In genomic region chr11:60809546-60809945, GRCm38 (mm10) we compare ENCODE assay signal across 7 mouse cellular contexts. TPM values are rescaled to one million over a fixed set of nuclear protein-coding genes. Genes with fewer than 3 reads are reported as not detected.
DNase-seq lines count a peak whose midpoint lies in the region; ATAC-seq lines count a peak whose summit lies in the region.

No protein-coding gene starts in this region.

- H3K27ac ChIP-seq in midbrain, embryonic 12.5 days (replicated peaks) = no peak overlapping the region
- H3K27ac ChIP-seq in midbrain, embryonic 16.5 days (ENCODE audit: low read length) = no peak overlapping the region
- H3K27ac ChIP-seq in forebrain, embryonic 13.5 days = no peak overlapping the region
- H3K27ac ChIP-seq in kidney, embryonic 16.5 days (ENCODE audit: low read length) = peak overlapping the region; percentile 63
- peak overlapping the region; percentile 33; the same call in 1 of the 2 replicates for H3K27ac ChIP-seq in stomach, embryonic 15.5 days

- no peaks in the 10 kb centered on the region for H3K27me3 ChIP-seq in midbrain, embryonic 12.5 days
- no peaks in the 10 kb centered on the region for H3K27me3 ChIP-seq in midbrain, embryonic 16.5 days (ENCODE audit: control insufficient read depth, insufficient read depth, low read depth, low read length)
- no peaks in the 10 kb centered on the region for H3K27me3 ChIP-seq in forebrain, embryonic 13.5 days
- H3K27me3 ChIP-seq in kidney, embryonic 16.5 days (ENCODE audit: insufficient read depth, low read length) = no peaks in the 10 kb centered on the region
- H3K27me3 ChIP-seq in stomach, embryonic 15.5 days (replicated peaks) = no peaks in the 10 kb centered on the region

- WGBS in midbrain, embryonic 12.5 days = 68% methylated on average over 1 of the region's 1 CpGs
- 81% methylated on average over 1 of the region's 1 CpGs for WGBS in midbrain, embryonic 16.5 days
- 60% methylated on average over 1 of the region's 1 CpGs for WGBS in forebrain, embryonic 13.5 days
- WGBS in kidney, embryonic 16.5 days = 62% methylated on average over 1 of the region's 1 CpGs
- WGBS in stomach, embryonic 15.5 days = 44% methylated on average over 1 of the region's 1 CpGs

- no peaks in the 10 kb centered on the region for H3K36me3 ChIP-seq in midbrain, embryonic 12.5 days
- no peaks in the 10 kb centered on the region for H3K36me3 ChIP-seq in midbrain, embryonic 16.5 days (ENCODE audit: control insufficient read depth, insufficient read depth, low read length)
- H3K36me3 ChIP-seq in forebrain, embryonic 13.5 days (ENCODE audit: poor library complexity, severe bottlenecking) = no peaks in the 10 kb centered on the region
- H3K36me3 ChIP-seq in kidney, embryonic 16.5 days (ENCODE audit: insufficient read depth, low read length) = no peaks in the 10 kb centered on the region
- no peaks in the 10 kb centered on the region for H3K36me3 ChIP-seq in stomach, embryonic 15.5 days

- H3K4me1 ChIP-seq in midbrain, embryonic 12.5 days = peaks cover 22% of the 10 kb centered on the region
- H3K4me1 ChIP-seq in midbrain, embryonic 16.5 days (ENCODE audit: control insufficient read depth, insufficient read depth, low read length) = no peaks in the 10 kb centered on the region; the same call in 1 of the 2 replicates
- H3K4me1 ChIP-seq in forebrain, embryonic 13.5 days = peaks cover 28% of the 10 kb centered on the region
- H3K4me1 ChIP-seq in kidney, embryonic 16.5 days (ENCODE audit: insufficient read depth, low read length) = peaks cover 26% of the 10 kb centered on the region
- peaks cover 15% of the 10 kb centered on the region for H3K4me1 ChIP-seq in stomach, embryonic 15.5 days

- H3K4me3 ChIP-seq in midbrain, embryonic 12.5 days = peak overlapping the region; percentile 45; the same call in 1 of the 2 replicates
- no peak overlapping the region for H3K4me3 ChIP-seq in midbrain, embryonic 16.5 days (ENCODE audit: low read depth, low read length)
- peak overlapping the region; percentile 49 for H3K4me3 ChIP-seq in forebrain, embryonic 13.5 days
- H3K4me3 ChIP-seq in kidney, embryonic 16.5 days (ENCODE audit: low read length) = peak overlapping the region; percentile 48
- peak overlapping the region; percentile 46 for H3K4me3 ChIP-seq in stomach, embryonic 15.5 days (replicated peaks)

- ATAC-seq in midbrain, embryonic 12.5 days (ENCODE audit: low FRiP score, low read depth) = no peak
- no peak for ATAC-seq in midbrain, embryonic 16.5 days
- no peak for ATAC-seq in forebrain, embryonic 13.5 days
- no peak for ATAC-seq in kidney, embryonic 16.5 days (ENCODE audit: low FRiP score, low TSS enrichment)
- no peak for ATAC-seq in stomach, embryonic 15.5 days (ENCODE audit: insufficient read depth, low FRiP score, low read depth)

- H3K4me2 ChIP-seq in midbrain, embryonic 12.5 days (replicated peaks) = peak overlapping the region; percentile 70
- no peak overlapping the region for H3K4me2 ChIP-seq in midbrain, embryonic 16.5 days (ENCODE audit: low read length)
- H3K4me2 ChIP-seq in forebrain, embryonic 13.5 days = peak overlapping the region; percentile 83
- peak overlapping the region; percentile 86 for H3K4me2 ChIP-seq in kidney, embryonic 16.5 days (replicated peaks; ENCODE audit: low read depth, low read length)
- H3K4me2 ChIP-seq in stomach, embryonic 15.5 days = peak overlapping the region; percentile 64

- DNase-seq in layer of hippocampus, adult 18-20 months (ENCODE audit: low spot score in 2 of 2) = no peak
- no peak for DNase-seq in retina, postnatal 1 day

- H3K9me3 ChIP-seq in midbrain, embryonic 12.5 days = no peaks in the 10 kb centered on the region
- H3K9me3 ChIP-seq in midbrain, embryonic 16.5 days (replicated peaks; ENCODE audit: control insufficient read depth, low read length, poor library complexity, severe bottlenecking) = no peaks in the 10 kb centered on the region
- no peaks in the 10 kb centered on the region for H3K9me3 ChIP-seq in forebrain, embryonic 13.5 days (replicated peaks)
- H3K9me3 ChIP-seq in kidney, embryonic 16.5 days (ENCODE audit: low read length) = no peaks in the 10 kb centered on the region
- no peaks in the 10 kb centered on the region for H3K9me3 ChIP-seq in stomach, embryonic 15.5 days

- H3K9ac ChIP-seq in midbrain, embryonic 12.5 days (replicated peaks) = 0 out of 2 replicates have a peak overlapping the region, but pooled peaks have one; percentile 44
- H3K9ac ChIP-seq in midbrain, embryonic 16.5 days (ENCODE audit: low read depth, low read length) = no peak overlapping the region
- H3K9ac ChIP-seq in forebrain, embryonic 13.5 days = 0 out of 2 replicates have a peak overlapping the region, but pooled peaks have one; percentile 27
- peak overlapping the region; percentile 54; the same call in 1 of the 2 replicates for H3K9ac ChIP-seq in kidney, embryonic 16.5 days (replicated peaks; ENCODE audit: low read length)
- no peak overlapping the region for H3K9ac ChIP-seq in stomach, embryonic 15.5 days

RNA-seq across cellular contexts. Expression of gene Shmt1, which starts 2.0 kb away (rescaled TPM):
- 36.4 and 40.0 TPM in 2 replicates for polyA plus RNA-seq in midbrain, embryonic 12.5 days (2016; fragmentation: Nextera tagmentation; extraction: Ambion mirVana)
- 4.2 and 5.5 TPM in 2 replicates for polyA plus RNA-seq in midbrain, embryonic 16.5 days (2015; fragmentation: Nextera tagmentation; extraction: Ambion mirVana)
- polyA plus RNA-seq in forebrain, embryonic 13.5 days (2015; fragmentation: Nextera tagmentation; extraction: Ambion mirVana) = 36.9 and 44.6 TPM in 2 replicates
- 79.4 and 84.6 TPM in 2 replicates for polyA plus RNA-seq in kidney, embryonic 16.5 days (2015; fragmentation: Nextera tagmentation; extraction: Ambion mirVana)
- polyA plus RNA-seq in stomach, embryonic 15.5 days (2015; fragmentation: Nextera tagmentation; extraction: Ambion mirVana) = 72.6 and 85.4 TPM in 2 replicates
- total RNA-seq in layer of hippocampus, adult 18-20 months (2021) = 1 to 10 TPM; 5.1 to 7.2 TPM

RNA-seq across cellular contexts. Expression of gene Dhrs7b, which starts 20.9 kb away (rescaled TPM):
- 24.7 and 26.2 TPM in 2 replicates for polyA plus RNA-seq in midbrain, embryonic 12.5 days (2016; fragmentation: Nextera tagmentation; extraction: Ambion mirVana)
- polyA plus RNA-seq in midbrain, embryonic 16.5 days (2015; fragmentation: Nextera tagmentation; extraction: Ambion mirVana) = 32.3 and 33.5 TPM in 2 replicates
- polyA plus RNA-seq in forebrain, embryonic 13.5 days (2015; fragmentation: Nextera tagmentation; extraction: Ambion mirVana) = 28.6 and 29.0 TPM in 2 replicates
- 41.7 and 42.8 TPM in 2 replicates for polyA plus RNA-seq in kidney, embryonic 16.5 days (2015; fragmentation: Nextera tagmentation; extraction: Ambion mirVana)
- polyA plus RNA-seq in stomach, embryonic 15.5 days (2015; fragmentation: Nextera tagmentation; extraction: Ambion mirVana) = 42.7 and 45.6 TPM in 2 replicates
- total RNA-seq in layer of hippocampus, adult 18-20 months (2021) = 10 to 100 TPM; 27.2 to 30.8 TPM

RNA-seq across cellular contexts. Expression of gene Smcr8, which starts 32.2 kb away (rescaled TPM):
- 11.3 and 11.6 TPM in 2 replicates for polyA plus RNA-seq in midbrain, embryonic 12.5 days (2016; fragmentation: Nextera tagmentation; extraction: Ambion mirVana)
- polyA plus RNA-seq in midbrain, embryonic 16.5 days (2015; fragmentation: Nextera tagmentation; extraction: Ambion mirVana) = 6.0 and 6.4 TPM in 2 replicates
- 5.6 and 6.5 TPM in 2 replicates for polyA plus RNA-seq in forebrain, embryonic 13.5 days (2015; fragmentation: Nextera tagmentation; extraction: Ambion mirVana)
- polyA plus RNA-seq in kidney, embryonic 16.5 days (2015; fragmentation: Nextera tagmentation; extraction: Ambion mirVana) = 6.6 and 7.6 TPM in 2 replicates
- polyA plus RNA-seq in stomach, embryonic 15.5 days (2015; fragmentation: Nextera tagmentation; extraction: Ambion mirVana) = 4.5 and 5.2 TPM in 2 replicates
- total RNA-seq in layer of hippocampus, adult 18-20 months (2021) = 10 to 100 TPM; 32.9 to 34.1 TPM

RNA-seq across cellular contexts. Expression of gene Top3a, which starts 32.4 kb away (rescaled TPM):
- polyA plus RNA-seq in midbrain, embryonic 12.5 days (2016; fragmentation: Nextera tagmentation; extraction: Ambion mirVana) = 17.8 and 20.5 TPM in 2 replicates
- 8.0 and 8.4 TPM in 2 replicates for polyA plus RNA-seq in midbrain, embryonic 16.5 days (2015; fragmentation: Nextera tagmentation; extraction: Ambion mirVana)
- 14.2 and 15.7 TPM in 2 replicates for polyA plus RNA-seq in forebrain, embryonic 13.5 days (2015; fragmentation: Nextera tagmentation; extraction: Ambion mirVana)
- 17.1 and 19.6 TPM in 2 replicates for polyA plus RNA-seq in kidney, embryonic 16.5 days (2015; fragmentation: Nextera tagmentation; extraction: Ambion mirVana)
- polyA plus RNA-seq in stomach, embryonic 15.5 days (2015; fragmentation: Nextera tagmentation; extraction: Ambion mirVana) = 11.6 and 12.8 TPM in 2 replicates
- 1 to 10 TPM; 5.7 to 6.0 TPM for total RNA-seq in layer of hippocampus, adult 18-20 months (2021)

Comparison
In these comparisons a context has a peak if more than half of its experiments do, and no peak if none do; other contexts are left out.
1. H3K9ac ChIP-seq: peak in midbrain, embryonic 12.5 days (single experiment), forebrain, embryonic 13.5 days (single experiment) and kidney, embryonic 16.5 days (single experiment); none in midbrain, embryonic 16.5 days (single experiment) and stomach, embryonic 15.5 days (single experiment).
2. H3K27ac ChIP-seq: peak in kidney, embryonic 16.5 days (single experiment) and stomach, embryonic 15.5 days (single experiment); none in midbrain, embryonic 12.5 days (single experiment), midbrain, embryonic 16.5 days (single experiment) and forebrain, embryonic 13.5 days (single experiment).